Mouse (Mus musculus) megakaryocyte, embryonic 14.5 days (primary cell): ENCODE data around the gene Flrt2.

Source experiments
- FLI1 ChIP-seq: IDR thresholded peaks from 2 replicates; pipeline ENCODE4 v1.6.1; 2012; ENCODE audit warnings: low read length, inconsistent platforms, mixed read lengths
- GATA1 ChIP-seq: IDR thresholded peaks from 3 replicates; pipeline ENCODE4 v1.6.1; 2012; ENCODE audit warnings: mixed read lengths, low read length, inconsistent platforms, borderline replicate concordance

DNA sequence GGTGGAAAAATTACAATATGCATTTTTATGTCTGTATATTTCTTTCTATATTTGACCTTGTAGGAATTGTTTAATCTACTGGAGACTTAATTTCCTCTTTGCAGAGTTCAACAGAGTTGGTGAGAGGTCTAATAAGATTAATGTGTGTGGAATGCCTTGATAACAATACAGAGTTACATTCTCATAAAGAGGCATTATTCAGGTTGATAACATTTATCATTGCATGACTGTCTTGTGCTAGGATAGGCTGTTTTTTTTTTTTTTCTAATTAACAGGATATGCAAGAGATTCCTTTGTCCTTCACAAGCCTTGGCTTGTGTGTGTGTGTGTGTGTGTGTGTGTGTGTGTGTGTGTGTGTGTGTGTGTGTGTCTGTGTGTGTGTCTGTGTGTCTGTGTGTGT is 9.6 kb downstream of the Flrt2 start:
- no peak for TF ChIP-seq GATA1
- no peak for TF ChIP-seq FLI1
